ENCODE assay signal across 8 mouse cellular contexts in genomic region chr11:52397385-52397987, GRCm38 (mm10). TPM values are rescaled to one million over a fixed set of nuclear protein-coding genes. Genes with fewer than 3 reads are reported as not detected.
DNase-seq lines count a peak whose midpoint lies in the region; ATAC-seq and TF ChIP-seq lines count a peak whose summit lies in the region.

No protein-coding gene starts in this region.

- H3K36me3 ChIP-seq in heart, embryonic 16.5 days (ENCODE audit: control insufficient read depth, insufficient read depth), result no peaks in the 10 kb centered on the region; the same call in 1 of the 2 replicates
- H3K36me3 ChIP-seq in G1E (replicated peaks), result peaks cover 43% of the 10 kb centered on the region
- no peaks in the 10 kb centered on the region for H3K36me3 ChIP-seq in hindbrain, embryonic 11.5 days (ENCODE audit: control insufficient read depth, insufficient read depth, low read length)

- H3K27ac ChIP-seq in heart, embryonic 16.5 days (ENCODE audit: low read length), result no peak overlapping the region
- H3K27ac ChIP-seq in hindbrain, embryonic 11.5 days (ENCODE audit: low read depth, low read length), result no peak overlapping the region

- DNase-seq in heart, adult 18-20 months, result no peak
- peak; percentile 39 for DNase-seq in G1E (ENCODE audit: low spot score)
- peak; percentile 25 for DNase-seq in hindbrain, embryonic 11.5 days (ENCODE audit: low spot score)
- DNase-seq in adrenal gland, postnatal 36 days, result no peak
- no peak for DNase-seq in layer of hippocampus, postnatal 10 days (ENCODE audit: low spot score in 2 of 2)

- H3K4me1 ChIP-seq in heart, embryonic 16.5 days (ENCODE audit: control insufficient read depth, insufficient read depth, low read length), result peaks cover 16% of the 10 kb centered on the region
- H3K4me1 ChIP-seq in G1E (ENCODE audit: insufficient read depth, low read depth, low read length), result peaks cover 42% of the 10 kb centered on the region
- H3K4me1 ChIP-seq in hindbrain, embryonic 11.5 days (replicated peaks; ENCODE audit: control insufficient read depth, insufficient read depth, low read length), result no peaks in the 10 kb centered on the region

- H3K27me3 ChIP-seq in heart, embryonic 16.5 days (ENCODE audit: control insufficient read depth, insufficient read depth, low read length), result no peaks in the 10 kb centered on the region
- no peaks in the 10 kb centered on the region for H3K27me3 ChIP-seq in G1E (ENCODE audit: insufficient read depth, low read length)
- no peaks in the 10 kb centered on the region for H3K27me3 ChIP-seq in hindbrain, embryonic 11.5 days (ENCODE audit: control insufficient read depth, insufficient read depth, low read length)

- 79% methylated on average over 4 of the region's 4 CpGs for WGBS in heart, embryonic 16.5 days
- WGBS in hindbrain, embryonic 11.5 days, result 86% methylated on average over 4 of the region's 4 CpGs

- H3K9ac ChIP-seq in heart, embryonic 16.5 days (ENCODE audit: low read length), result no peak overlapping the region
- H3K9ac ChIP-seq in hindbrain, embryonic 11.5 days (ENCODE audit: low read depth, low read length), result no peak overlapping the region

- no peak for TF ChIP-seq CTCF in G1E (IDR thresholded peaks at IDR 0.05; ENCODE audit: low read depth, low read length)

- no peaks in the 10 kb centered on the region for H3K9me3 ChIP-seq in heart, embryonic 16.5 days (replicated peaks; ENCODE audit: control insufficient read depth, low read length)
- H3K9me3 ChIP-seq in G1E (replicated peaks), result no peaks in the 10 kb centered on the region
- H3K9me3 ChIP-seq in hindbrain, embryonic 11.5 days (ENCODE audit: control insufficient read depth, low read length), result no peaks in the 10 kb centered on the region

- H3K4me3 ChIP-seq in heart, embryonic 16.5 days (ENCODE audit: low read length), result peak overlapping the region; percentile 98
- H3K4me3 ChIP-seq in G1E (ENCODE audit: low read depth, low read length), result peak overlapping the region; percentile 94; the same call in 1 of the 2 replicates
- H3K4me3 ChIP-seq in hindbrain, embryonic 11.5 days (ENCODE audit: low read depth, low read length), result peak overlapping the region; percentile 98

- ATAC-seq in heart, embryonic 16.5 days (replicated peaks; ENCODE audit: extremely low read depth, insufficient read depth, low FRiP score), result no peak
- ATAC-seq in G1E (ENCODE audit: extremely low read depth, insufficient number of reproducible peaks, low FRiP score, poor library complexity, severe bottlenecking), result no peak
- ATAC-seq in hindbrain, embryonic 11.5 days (ENCODE audit: low FRiP score), result no peak
- ATAC-seq in megakaryocyte progenitor cell, adult 5-6 weeks (replicated peaks; ENCODE audit: poor library complexity), result peak; percentile 43
- ATAC-seq in inflammation-experienced regulatory T-cells, adult 6 months, result no peak

- peak overlapping the region; percentile 70 for H3K4me2 ChIP-seq in heart, embryonic 16.5 days (ENCODE audit: low read depth, low read length)
- H3K4me2 ChIP-seq in hindbrain, embryonic 11.5 days (replicated peaks; ENCODE audit: low read depth, low read length), result peak overlapping the region; percentile 58

RNA-seq across cellular contexts. Expression of gene 9530068E07Rik, which starts 1.3 kb away (rescaled TPM):
- 182 and 205 TPM in 2 replicates for polyA plus RNA-seq in heart, embryonic 16.5 days (2015; fragmentation: Nextera tagmentation; extraction: Ambion mirVana)
- total RNA-seq in heart, adult 18-20 months (2021), result 10 to 100 TPM; 69.2 to 74.4 TPM
- total RNA-seq in G1E (2014; fragmentation: Nextera tagmentation) (81.2 and 82.7 TPM in 2 replicates), G1E (2017) (53.0 and 53.8 TPM in 2 replicates)
- 136 TPM in 2 replicates for polyA plus RNA-seq in G1E (2012)
- 171 and 175 TPM in 2 replicates for polyA plus RNA-seq in hindbrain, embryonic 11.5 days (2014; fragmentation: Nextera tagmentation; extraction: Ambion mirVana)
- total RNA-seq in megakaryocyte progenitor cell, adult 5-6 weeks (2015), result 132 and 143 TPM in 2 replicates
- total RNA-seq in megakaryocyte progenitor cell, adult 5-6 weeks (2017), result 79.5 and 86.6 TPM in 2 replicates
- total RNA-seq in adrenal gland, postnatal 36 days (2021), result 100 to 1,000 TPM; 156 to 165 TPM
- 10 to 100 TPM; 78.7 to 81.4 TPM for total RNA-seq in layer of hippocampus, postnatal 10 days (2021)
- polyA plus RNA-seq in inflammation-experienced regulatory T-cells, adult 6 months (2017; shearing (Covaris generic)), result 10 to 100 TPM; 36.1 to 45.4 (median 44.5) TPM

RNA-seq across cellular contexts. Expression of gene Vdac1, which starts 36.8 kb away (rescaled TPM):
- polyA plus RNA-seq in heart, embryonic 16.5 days (2015; fragmentation: Nextera tagmentation; extraction: Ambion mirVana), result 541 and 624 TPM in 2 replicates
- 1,000 to 10,000 TPM; 1,073 to 1,213 TPM for total RNA-seq in heart, adult 18-20 months (2021)
- 117 and 127 TPM in 2 replicates for total RNA-seq in G1E (2014; fragmentation: Nextera tagmentation)
- 184 and 207 TPM in 2 replicates for total RNA-seq in G1E (2017)
- polyA plus RNA-seq in G1E (2012), result 40.7 and 55.1 TPM in 2 replicates
- polyA plus RNA-seq in hindbrain, embryonic 11.5 days (2014; fragmentation: Nextera tagmentation; extraction: Ambion mirVana), result 205 and 221 TPM in 2 replicates
- 128 and 138 TPM in 2 replicates for total RNA-seq in megakaryocyte progenitor cell, adult 5-6 weeks (2015)
- total RNA-seq in megakaryocyte progenitor cell, adult 5-6 weeks (2017), result 223 and 244 TPM in 2 replicates
- 100 to 1,000 TPM; 433 to 439 TPM for total RNA-seq in adrenal gland, postnatal 36 days (2021)
- total RNA-seq in layer of hippocampus, postnatal 10 days (2021), result 100 to 1,000 TPM; 546 to 556 TPM
- 100 to 1,000 TPM in 1 of 3 experiments, 10 to 100 TPM in 2; 67.6 to 143 (median 84.9) TPM for polyA plus RNA-seq in inflammation-experienced regulatory T-cells, adult 6 months (2017; shearing (Covaris generic))

Comparison
In these comparisons a context has a peak if more than half of its experiments do, and no peak if none do; other contexts are left out.
1. DNase-seq: peak in G1E (single experiment) and hindbrain, embryonic 11.5 days (single experiment); none in heart, adult 18-20 months (0 of 2), adrenal gland, postnatal 36 days (0 of 2) and layer of hippocampus, postnatal 10 days (0 of 2).
2. Peak in every context shown above with its lines, with median percentiles within 50 percentile points of each other: H3K4me3 ChIP-seq.